Mouse (Mus musculus) CH12.LX (cell line): ENCODE data around the gene Abhd6. TPM values are rescaled to one million over a fixed set of nuclear protein-coding genes. Genes with fewer than 3 reads are reported as not detected.

Experiments
- DNase-seq: peaks from one replicate; pipeline ENCODE4 v3.0.0-alpha.2; 2013; ENCODE audit errors: extremely low read depth
- H3K27ac ChIP-seq: 2 replicates; pipeline ENCODE4 v1.5.1; 2012; ENCODE audit warnings: low read depth, mild to moderate bottlenecking, control low read depth, moderate library complexity; ENCODE audit not compliant: insufficient read depth
- H3K27me3 ChIP-seq: replicated peaks from 2 replicates; pipeline ENCODE3; 2012; ENCODE audit warnings: inconsistent platforms
- H3K36me3 ChIP-seq, 2 experiments: replicated peaks in 1 of 2; 2 replicates each; pipeline versions ENCODE3 to v1.6.1; 2012; ENCODE audit warnings: inconsistent platforms in 1 of 2, low read length in 1 of 2, mild to moderate bottlenecking in 1 of 2, mixed read lengths in 1 of 2, moderate library complexity in 1 of 2; ENCODE audit not compliant: control insufficient read depth in 1 of 2, insufficient read depth in 1 of 2
- H3K4me1 ChIP-seq, 2 experiments: 2 replicates each; pipeline ENCODE4 v1.6.1; 2012; ENCODE audit warnings: inconsistent platforms in 1 of 2, moderate library complexity in 1 of 2; ENCODE audit not compliant: insufficient read depth in 2 of 2, control insufficient read depth in 1 of 2
- H3K4me2 ChIP-seq: 2 replicates; pipeline ENCODE4 v1.6.1; 2012; ENCODE audit warnings: low read depth, mild to moderate bottlenecking, control low read depth; ENCODE audit not compliant: poor library complexity, insufficient read depth, severe bottlenecking
- H3K4me3 ChIP-seq, 3 experiments: fragments of 150-350 bp in 1 of 3; sonication (generic) in 1 of 3; replicated peaks in 1 of 3; 2 replicates each; pipeline versions ENCODE3 to v1.5.1; 2011 to 2012; ENCODE audit warnings: low read depth in 2 of 3, low read length in 2 of 3, mild to moderate bottlenecking in 2 of 3, moderate library complexity in 2 of 3, control low read depth in 1 of 3, improper control_type of control experiment in 1 of 3, inconsistent platforms in 1 of 3, mixed read lengths in 1 of 3; ENCODE audit not compliant: poor library complexity in 1 of 3
- H3K79me2 ChIP-seq: replicated peaks from 2 replicates; pipeline ENCODE4 v1.6.1; 2012; ENCODE audit warnings: mild to moderate bottlenecking, moderate library complexity; ENCODE audit not compliant: control insufficient read depth, poor library complexity, insufficient read depth, severe bottlenecking; ENCODE audit errors: extremely low read depth
- H3K9ac ChIP-seq: 2 replicates; pipeline ENCODE4 v1.6.1; 2012; ENCODE audit warnings: low read depth, mild to moderate bottlenecking, control low read depth, moderate library complexity; ENCODE audit not compliant: insufficient read depth
- H3K9me3 ChIP-seq: replicated peaks from 2 replicates; pipeline ENCODE3; 2012; ENCODE audit warnings: low read length, inconsistent platforms, mixed read lengths
- BHLHE40 ChIP-seq: IDR thresholded peaks from 2 replicates; pipeline ENCODE4 v1.6.1; 2011; ENCODE audit warnings: mild to moderate bottlenecking, low read depth, low read length, improper control_type of control experiment
- CHD2 ChIP-seq: IDR thresholded peaks from 2 replicates; pipeline ENCODE4 v1.6.1; 2011; ENCODE audit warnings: low read length, improper control_type of control experiment
- CTCF ChIP-seq, 2 experiments: IDR thresholded peaks in 1 of 2; conservative IDR thresholded peaks in 1 of 2; 2 replicates each; pipeline ENCODE4 v1.5.1; 2011 to 2012; ENCODE audit warnings: low read depth in 2 of 2, low read length in 2 of 2, improper control_type of control experiment in 1 of 2, inconsistent platforms in 1 of 2, mild to moderate bottlenecking in 1 of 2, moderate library complexity in 1 of 2
- EP300 ChIP-seq: IDR thresholded peaks from 2 replicates; pipeline ENCODE4 v1.6.1; 2011; ENCODE audit warnings: low read length, improper control_type of control experiment
- ETS1 ChIP-seq: conservative IDR thresholded peaks from 2 replicates; pipeline ENCODE4 v1.6.1; 2012; ENCODE audit warnings: low read depth, mild to moderate bottlenecking, inconsistent platforms, low read length, improper control_type of control experiment, moderate library complexity
- GABPA ChIP-seq: IDR thresholded peaks from 2 replicates; pipeline ENCODE4 v1.6.1; 2012; ENCODE audit warnings: low read depth, low read length, improper control_type of control experiment, inconsistent platforms; ENCODE audit not compliant: insufficient replicate concordance
- JUN ChIP-seq: IDR thresholded peaks from 2 replicates; pipeline ENCODE4 v1.6.1; 2011; ENCODE audit warnings: low read depth, mild to moderate bottlenecking, low read length, improper control_type of control experiment, moderate library complexity; ENCODE audit not compliant: insufficient read depth
- JUND ChIP-seq: conservative IDR thresholded peaks from 2 replicates; pipeline ENCODE4 v1.6.1; 2011; ENCODE audit warnings: low read depth, low read length, improper control_type of control experiment
- MAFK ChIP-seq: IDR thresholded peaks from 2 replicates; pipeline ENCODE4 v1.6.1; 2011; ENCODE audit warnings: low read length, improper control_type of control experiment; ENCODE audit not compliant: insufficient replicate concordance
- MAX ChIP-seq: IDR thresholded peaks from 2 replicates; pipeline ENCODE4 v1.6.1; 2011; ENCODE audit warnings: low read length, improper control_type of control experiment
- MAZ ChIP-seq: IDR thresholded peaks from 2 replicates; pipeline ENCODE4 v1.6.1; 2012; ENCODE audit warnings: low read depth, mild to moderate bottlenecking, inconsistent platforms, low read length, improper control_type of control experiment, moderate library complexity
- MYC ChIP-seq: IDR thresholded peaks from 2 replicates; pipeline ENCODE4 v1.6.1; 2011; ENCODE audit warnings: low read depth, mild to moderate bottlenecking, improper control_type of control experiment, low read length
- NELFE ChIP-seq: IDR thresholded peaks from 2 replicates; pipeline ENCODE4 v1.6.1; 2011; ENCODE audit warnings: low read depth, low read length, improper control_type of control experiment
- NRF1 ChIP-seq: IDR thresholded peaks from 2 replicates; pipeline ENCODE4 v1.6.1; 2014; ENCODE audit warnings: low read depth, mild to moderate bottlenecking, inconsistent platforms, low read length, improper control_type of control experiment, moderate library complexity
- PAX5 ChIP-seq: IDR thresholded peaks from 2 replicates; pipeline ENCODE4 v1.6.1; 2012; ENCODE audit warnings: low read length, inconsistent platforms, mixed read lengths
- POLR2AphosphoS2 ChIP-seq: IDR thresholded peaks from 2 replicates; pipeline ENCODE4 v1.6.1; 2011; ENCODE audit warnings: low read depth, low read length, improper control_type of control experiment
- RAD21 ChIP-seq: IDR thresholded peaks from 2 replicates; pipeline ENCODE4 v1.6.1; 2011; ENCODE audit warnings: low read depth, mild to moderate bottlenecking, low read length, improper control_type of control experiment, moderate library complexity
- SIN3A ChIP-seq: IDR thresholded peaks from 2 replicates; pipeline ENCODE4 v1.6.1; 2012; ENCODE audit warnings: low read length, improper control_type of control experiment, inconsistent platforms
- SMC3 ChIP-seq: IDR thresholded peaks from 2 replicates; pipeline ENCODE4 v1.6.1; 2011; ENCODE audit warnings: low read depth, low read length, improper control_type of control experiment
- USF2 ChIP-seq: conservative IDR thresholded peaks from 2 replicates; pipeline ENCODE4 v1.6.1; 2011; ENCODE audit warnings: low read depth, low read length, improper control_type of control experiment
- ZC3H11A ChIP-seq: IDR thresholded peaks from 2 replicates; pipeline ENCODE4 v1.6.1; 2012; ENCODE audit warnings: low read depth, mild to moderate bottlenecking, inconsistent platforms, low read length, improper control_type of control experiment
- ZKSCAN1 ChIP-seq: IDR thresholded peaks from 2 replicates; pipeline ENCODE4 v1.6.1; 2012; ENCODE audit warnings: low read depth, inconsistent platforms, low read length, improper control_type of control experiment, borderline replicate concordance
- ZMIZ1 ChIP-seq: IDR thresholded peaks from 2 replicates; pipeline ENCODE4 v1.6.1; 2012; ENCODE audit warnings: low read depth, mild to moderate bottlenecking, inconsistent platforms, low read length, improper control_type of control experiment
- dilution Hi-C: fragments of 300-500 bp; cut with MboI; formaldehyde crosslinking; loops from 2 replicates; pipeline ENCODE4 v1.14.3; 2020; ENCODE audit warnings: low sequenced_read_pairs; ENCODE audit not compliant: extremely low pct_unique_long_range_greater_than_20kb, extremely low pct_ligation_motif_present
- in situ Hi-C: fragments of 300-500 bp; cut with MboI; formaldehyde crosslinking; loops from 3 replicates; pipeline ENCODE4 v1.14.3; 2019; ENCODE audit warnings: low sequenced_read_pairs, low pct_ligation_motif_present, low pct_unique_long_range_greater_than_20kb, mixed read lengths
- polyA plus RNA-seq: library from polyadenylated mRNA; unstranded; fragments of >175 nt; gene quantifications from 2 replicates; pipeline ENCODE4 v1.2.1, GENCODE M21; 2012; ENCODE audit warnings: low read depth; ENCODE audit not compliant: insufficient read length
- total RNA-seq, 2 experiments: library from RNA; depleted of rRNA; stranded (reverse); fragments of 300-350 nt in 1 of 2; fragments of >200 nt in 1 of 2; gene quantifications; 2 replicates each; pipeline ENCODE4 v1.2.3; 2012 to 2014

The Abhd6 gene
- total and polyA plus RNA-seq, 3 experiments: 31.9 to 55.9 (median 36.0) TPM

GRCm38 (mm10) chr14:8092573-8092972 lies 89.9 kb downstream of the Abhd6 start:
- Histone ChIP-seq H3K4me2 (no peak overlapping the region), H3K9me3 (no peaks in the 10 kb centered on the region), H3K27me3 (no peaks in the 10 kb centered on the region), H3K9ac (no peak overlapping the region), H3K4me1 (peaks cover 0 to 27% of the 10 kb centered on the region in 2 experiments; a peak in 2 of 4 replicates), H3K27ac (no peak overlapping the region), H3K79me2 (no peaks in the 10 kb centered on the region), H3K36me3 (peaks cover 32 to 42% of the 10 kb centered on the region in 2 experiments), H3K4me3 (no peak overlapping the region)
- in situ Hi-C loops (loop anchor here (10.0 kb wide), 1 partner anchor 222 kb away; the partner anchor contains the start of gene Fam107a), dilution Hi-C loops (no loop called here)
- TF ChIP-seq BHLHE40: no peak
- TF ChIP-seq NELFE: no peak
- TF ChIP-seq MYC: no peak
- 0 out of 2 replicates have a peak, but pooled peaks have one; percentile 13 for TF ChIP-seq ZC3H11A
- TF ChIP-seq EP300: no peak
- no peak for TF ChIP-seq ZMIZ1
- peak in 1 of 2 experiments; percentile 75; a peak in 2 of 4 replicates for TF ChIP-seq CTCF (conservative IDR thresholded peaks at IDR 0.05 in 1 of 2, IDR thresholded peaks at IDR 0.05 in 1 of 2; ENCODE audit: low read depth in 2 of 2, low read length in 2 of 2)
- TF ChIP-seq JUN: no peak
- TF ChIP-seq ZKSCAN1: no peak
- TF ChIP-seq RAD21: peak; percentile 77
- TF ChIP-seq GABPA: no peak
- no peak for TF ChIP-seq MAZ
- no peak for TF ChIP-seq ETS1
- peak; percentile 68 for TF ChIP-seq SMC3
- DNase-seq: peak; percentile 62

- Histone ChIP-seq H3K36me3 (peaks cover 27 to 36% of the 10 kb centered on the region in 2 experiments), H3K4me1 (peaks cover 0 to 30% of the 10 kb centered on the region in 2 experiments; a peak in 2 of 4 replicates), H3K27ac (no peak overlapping the region), H3K9ac (no peak overlapping the region), H3K4me3 (no peak overlapping the region), H3K9me3 (no peaks in the 10 kb centered on the region), H3K79me2 (no peaks in the 10 kb centered on the region), H3K4me2 (no peak overlapping the region), H3K27me3 (no peaks in the 10 kb centered on the region)
- in situ Hi-C loops (loop anchor here (10.0 kb wide), 1 partner anchor 221 kb away; the partner anchor contains the start of gene Fam107a), dilution Hi-C loops (no loop called here)
- no peak for DNase-seq
- TF ChIP-seq POLR2AphosphoS2: no peak; the same call in 1 of the 2 replicates
- TF ChIP-seq JUN: no peak
- TF ChIP-seq ZKSCAN1: no peak
- TF ChIP-seq NRF1: no peak
- no peak for TF ChIP-seq USF2
- TF ChIP-seq NELFE: no peak
- no peak for TF ChIP-seq JUND
- TF ChIP-seq MAX: no peak
- no peak for TF ChIP-seq MAFK
- TF ChIP-seq ZC3H11A: no peak
- no peak for TF ChIP-seq SMC3
- TF ChIP-seq CHD2: no peak
- TF ChIP-seq PAX5: no peak
- no peak for TF ChIP-seq SIN3A
- no peak for TF ChIP-seq ETS1
Measured at GRCm38 (mm10) chr14:8093427-8093826, 90.7 kb downstream of the Abhd6 start.
